Mouse (Mus musculus): Measurements from ENCODE around the gene Zfp459.
"Not testable (repeated sequence)": the region's sequence is repeated elsewhere in the genome, so short reads cannot be mapped to it uniquely, and the experiment has no call there.

The Zfp459 gene

DNA sequence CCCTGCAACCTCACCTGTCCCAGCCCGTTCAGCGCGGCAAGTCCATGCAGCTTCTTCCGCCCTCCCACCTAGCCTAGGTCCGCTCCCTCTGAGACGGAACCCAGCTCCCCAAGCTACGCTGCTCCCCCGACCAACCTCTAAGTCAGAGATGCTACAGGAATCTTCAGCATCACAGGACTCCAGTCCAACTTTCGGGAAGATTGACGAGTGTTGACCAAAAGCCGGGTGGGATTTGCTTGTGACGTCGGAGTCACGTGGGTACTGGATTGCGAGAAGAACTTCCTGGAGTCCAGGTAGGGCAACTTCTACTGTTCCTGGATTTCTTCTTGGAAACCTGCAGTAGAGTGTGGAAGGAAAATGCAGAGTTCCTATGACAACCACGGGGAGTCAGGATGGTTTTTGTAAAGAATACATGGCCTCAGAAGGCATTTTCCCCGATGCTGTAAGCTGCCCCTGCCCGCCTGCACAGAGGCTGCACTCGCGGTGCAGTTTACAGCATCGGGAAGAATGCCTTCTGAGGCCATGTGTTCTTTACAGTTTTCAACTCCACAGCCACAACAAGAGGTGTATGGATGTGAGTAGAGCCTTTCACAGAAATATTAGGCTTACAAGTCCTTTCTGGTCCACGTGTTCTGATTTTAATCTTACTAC is at the start of gene Zfp459:
Gene Zfp459 (minus strand): TSS at position 212 of the 651 bp plus-strand sequence.
- DNase-seq (ENCODE audit: low read depth) = peak; percentile 73

DNA sequence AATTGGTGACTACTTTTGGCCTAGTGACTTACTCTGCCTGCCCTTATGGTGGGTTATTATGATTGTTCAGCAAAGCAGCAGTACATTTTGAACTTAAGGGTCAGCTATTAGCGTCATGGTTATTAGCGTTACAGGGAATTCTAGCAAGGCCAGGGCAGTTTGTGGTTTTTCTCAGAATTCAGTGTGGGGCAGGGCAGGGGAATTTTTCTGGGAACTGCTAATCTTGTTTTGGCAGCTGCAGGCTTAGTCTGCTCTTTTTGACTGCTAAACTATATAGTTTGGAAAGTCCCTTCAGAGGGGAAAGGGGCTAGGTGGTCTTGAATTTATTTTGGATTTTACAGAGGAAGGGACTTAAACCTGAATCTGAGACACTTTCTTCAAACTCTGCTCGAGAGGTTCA is 48.1 kb upstream of the Zfp459 start:
- peak; percentile 11 for DNase-seq (ENCODE audit: low read depth)

DNA sequence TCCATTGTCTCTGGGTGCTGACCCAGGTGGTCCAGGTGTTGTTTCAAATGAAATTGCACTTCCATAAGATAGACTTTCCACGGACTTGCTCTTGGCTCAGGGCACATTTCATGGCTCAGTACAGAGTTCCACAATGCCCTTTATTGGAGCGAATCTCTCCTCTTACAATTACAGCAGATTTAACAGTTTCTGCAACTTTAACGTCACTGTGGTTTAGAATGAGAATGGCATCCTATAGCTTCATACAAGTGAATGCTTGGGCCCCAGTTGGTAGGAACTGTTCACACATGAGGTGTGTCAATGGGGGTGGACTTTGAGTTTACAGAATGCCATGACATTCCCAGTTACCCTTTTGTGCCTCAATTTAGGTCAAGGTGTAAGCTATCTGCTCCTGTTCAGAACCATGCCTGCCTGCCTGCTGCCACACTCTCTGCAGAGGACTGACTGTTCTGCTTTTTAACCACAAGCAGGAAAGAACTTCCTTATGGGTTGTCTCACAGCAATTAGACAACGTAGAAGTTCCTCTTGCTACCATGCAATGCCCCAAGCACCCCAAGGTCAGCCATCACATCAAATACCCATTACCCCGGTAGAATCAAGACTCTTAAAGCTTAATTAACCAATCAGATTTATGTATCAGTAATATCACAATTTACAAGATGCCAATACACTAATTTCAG is 42.4 kb upstream of the Zfp459 start:
- DNase-seq (ENCODE audit: low read depth) = not testable (repeated sequence)

DNA sequence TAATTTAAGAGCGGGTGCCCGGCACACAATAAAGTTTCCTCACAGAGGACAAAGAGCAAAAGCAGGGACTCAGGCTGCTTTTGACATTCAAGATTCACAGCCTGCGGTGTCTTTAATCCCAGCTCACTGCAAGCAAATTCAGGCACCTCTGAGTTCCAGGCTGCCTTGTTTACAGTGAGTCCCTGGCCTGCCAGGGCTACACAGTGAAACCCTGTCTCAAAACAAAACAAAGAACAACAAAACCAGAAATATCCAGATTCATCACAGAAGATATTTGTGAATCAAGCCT is 30.7 kb upstream of the Zfp459 start:
- peak; percentile 19 for DNase-seq (ENCODE audit: low read depth)

DNA sequence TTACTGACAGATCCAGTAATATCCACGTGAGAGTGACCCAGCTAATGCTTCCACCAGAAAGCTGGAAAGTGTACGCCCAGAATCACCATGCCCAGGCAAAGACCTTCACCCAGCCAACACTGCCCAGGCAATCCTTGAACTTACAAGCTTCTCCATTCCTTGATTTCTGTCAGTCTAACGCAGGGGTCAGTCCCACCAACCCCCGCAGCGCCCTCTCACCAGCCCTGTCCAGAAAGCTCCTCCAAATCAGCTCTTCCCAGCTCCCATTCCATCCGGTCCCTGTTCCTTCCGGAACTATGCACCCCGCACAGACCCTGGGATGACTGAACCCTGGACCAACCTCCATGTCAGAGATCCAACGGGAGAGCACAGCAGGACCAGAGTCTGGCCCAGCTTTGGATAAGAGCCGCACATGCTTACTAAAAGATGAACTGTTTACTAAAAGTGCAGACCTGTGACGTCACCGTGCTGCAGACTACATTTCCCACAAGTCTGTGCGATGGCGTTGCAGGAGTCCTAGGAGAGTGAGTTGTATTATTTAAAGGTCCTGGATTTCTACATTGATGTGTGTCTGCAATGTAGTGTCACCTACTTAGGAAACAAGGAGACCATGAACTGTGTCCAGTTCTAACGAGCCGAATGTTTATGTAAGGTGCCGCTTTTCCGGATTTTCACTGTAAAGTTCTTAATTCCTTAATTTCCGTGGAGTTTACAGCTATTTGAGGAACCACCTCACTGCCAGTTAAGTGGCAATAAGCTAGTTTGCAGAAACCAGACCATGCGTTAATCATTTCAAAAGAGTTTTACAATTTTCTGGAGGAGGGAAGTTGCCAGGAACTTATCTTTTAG is 30.2 kb upstream of the Zfp459 start, which contains the start of gene Zfp874a:
Gene Zfp874a (minus strand): TSS at position 453 of the 849 bp plus-strand sequence.
- DNase-seq (ENCODE audit: low read depth) = peak; percentile 92

DNA sequence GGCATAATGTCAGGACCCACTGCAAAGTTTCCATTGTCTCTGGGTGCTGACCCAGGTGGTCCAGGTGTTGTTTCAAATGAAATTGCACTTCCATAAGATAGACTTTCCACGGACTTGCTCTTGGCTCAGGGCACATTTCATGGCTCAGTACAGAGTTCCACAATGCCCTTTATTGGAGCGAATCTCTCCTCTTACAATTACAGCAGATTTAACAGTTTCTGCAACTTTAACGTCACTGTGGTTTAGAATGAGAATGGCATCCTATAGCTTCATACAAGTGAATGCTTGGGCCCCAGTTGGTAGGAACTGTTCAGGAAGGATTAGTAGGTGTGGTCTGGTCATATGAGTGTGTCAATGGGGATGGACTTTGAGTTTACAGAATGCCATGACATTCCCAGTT is 15.9 kb upstream of the Zfp459 start:
- DNase-seq (ENCODE audit: low read depth) = not testable (repeated sequence)

DNA sequence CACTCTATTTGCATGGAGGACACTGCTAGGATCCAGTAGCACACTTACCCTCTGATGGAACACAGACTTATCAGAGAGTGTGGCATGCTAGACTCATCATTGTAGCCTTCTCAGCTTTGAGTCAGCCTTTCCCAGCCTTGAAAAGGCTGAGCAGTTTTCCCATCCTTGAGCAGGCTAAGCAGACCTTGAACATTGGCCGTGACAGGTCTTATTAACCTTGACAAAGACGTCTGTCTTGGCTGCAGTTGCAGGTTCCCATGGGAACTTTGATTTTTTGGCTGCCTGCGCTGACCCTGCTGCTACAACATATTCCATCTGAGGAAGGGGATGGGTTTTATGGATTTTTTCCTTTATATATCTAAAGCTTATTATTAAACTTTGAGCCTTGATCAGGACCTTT is 6.9 kb upstream of the Zfp459 start:
- DNase-seq (ENCODE audit: low read depth) = no peak

DNA sequence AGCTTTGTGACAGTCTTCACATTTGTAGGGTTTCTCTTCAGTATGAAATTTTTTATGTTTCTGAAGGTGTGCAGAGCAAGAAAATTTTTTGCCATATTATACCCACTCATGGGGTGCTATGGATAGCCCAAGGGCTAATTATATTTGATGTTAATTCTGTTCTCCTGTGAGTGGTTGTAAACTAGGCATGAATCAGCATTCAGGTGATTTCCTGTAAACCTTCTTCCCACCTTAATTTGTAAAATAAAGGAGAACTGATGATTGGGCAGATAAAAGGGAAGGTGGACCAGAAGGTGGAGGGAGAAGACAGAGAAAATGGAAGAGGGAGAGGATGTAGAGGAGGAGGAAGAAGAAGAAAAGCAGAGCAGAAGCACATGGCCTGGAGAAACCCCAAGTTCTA is 4.5 kb upstream of the Zfp459 start:
- not testable (repeated sequence) for DNase-seq (ENCODE audit: low read depth)

DNA sequence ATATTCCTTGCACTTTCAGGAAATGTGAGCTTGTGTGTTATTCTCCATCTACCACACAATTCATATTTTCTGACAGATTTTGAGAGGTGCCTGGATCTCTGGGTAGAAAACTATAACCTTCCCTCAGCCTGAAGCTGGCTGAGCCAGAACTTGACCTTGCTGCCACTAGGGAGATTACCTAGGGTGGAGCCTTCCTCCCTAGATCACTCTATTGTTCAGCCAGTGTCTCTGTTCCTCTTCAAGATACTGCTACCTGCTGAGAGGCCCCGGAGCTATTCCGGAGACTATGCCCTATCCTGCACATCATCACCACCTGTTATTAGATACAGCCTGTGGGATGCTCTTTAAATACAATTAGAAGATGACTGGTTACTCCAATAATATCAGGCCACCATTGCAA is 1.3 kb upstream of the Zfp459 start:
- not testable (repeated sequence) for DNase-seq (ENCODE audit: low read depth)

DNA sequence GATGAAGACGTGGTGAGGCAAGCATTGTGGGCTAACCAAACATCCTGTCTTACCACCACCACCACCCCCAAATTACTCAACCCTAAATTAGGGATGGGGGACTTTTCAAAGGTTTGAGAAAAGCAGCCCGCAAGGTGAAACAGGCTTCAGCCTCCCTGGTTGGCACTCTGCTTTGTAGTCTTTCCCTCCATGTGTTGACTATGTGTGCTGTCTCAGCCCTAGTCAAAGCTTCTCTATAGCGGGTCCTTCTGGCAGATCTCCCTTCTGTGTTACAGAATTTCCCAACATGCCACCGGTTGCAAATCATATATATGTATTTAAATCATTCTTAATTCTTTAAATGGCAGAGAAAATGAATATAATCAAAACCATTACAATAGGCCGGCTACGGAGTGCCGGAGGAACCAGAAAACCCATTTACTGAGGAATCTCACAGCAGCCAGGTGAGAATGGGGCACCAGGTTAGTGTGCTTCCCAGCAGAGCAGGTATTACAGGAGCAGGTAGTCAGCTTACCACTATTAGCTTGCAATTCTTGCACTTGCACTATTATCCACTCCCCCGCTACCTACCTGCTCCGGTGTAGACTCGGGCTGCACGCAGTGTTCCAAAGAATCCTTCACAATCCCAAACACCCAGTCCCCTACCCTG is 536 bp downstream of the Zfp459 start:
- no peak for DNase-seq (ENCODE audit: low read depth)

DNA sequence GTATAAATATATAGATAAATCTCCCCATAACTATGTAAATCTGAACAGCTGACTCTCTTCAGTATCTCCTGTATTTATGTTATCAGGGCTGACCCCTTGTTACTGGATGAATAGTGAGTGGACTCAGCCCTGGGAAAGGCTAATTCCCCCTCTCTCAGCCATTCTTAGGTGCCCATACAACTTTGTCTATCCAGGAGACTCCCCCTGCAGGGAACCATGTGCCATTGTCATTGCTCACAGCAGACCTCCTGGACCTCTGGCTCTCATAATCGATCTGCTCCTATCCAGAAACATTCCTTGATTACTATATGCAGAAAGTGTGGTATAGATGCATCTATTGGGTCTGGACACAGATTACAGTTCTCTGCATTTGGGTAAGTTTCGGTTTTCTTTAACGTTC is 4.4 kb downstream of the Zfp459 start:
- no peak for DNase-seq (ENCODE audit: low read depth)

DNA sequence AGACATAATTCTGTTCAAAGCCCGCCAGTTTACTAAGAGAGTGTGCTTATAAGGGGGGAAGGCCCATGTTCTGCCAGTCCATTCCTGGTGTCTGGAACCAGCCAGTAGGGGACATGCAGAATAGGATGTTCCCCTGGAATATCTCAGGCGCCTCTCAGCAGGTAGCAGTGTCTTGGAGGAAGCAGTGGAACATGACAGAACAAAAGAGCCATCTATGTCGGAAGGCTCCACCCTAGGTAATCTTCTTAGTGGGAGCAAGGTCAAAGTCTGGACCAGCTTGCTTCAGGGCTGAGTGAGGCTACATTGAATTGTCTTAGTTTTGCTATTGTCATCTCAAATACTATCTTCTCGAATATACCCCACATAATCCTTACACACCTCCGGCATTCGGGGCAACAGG is 5.5 kb downstream of the Zfp459 start:
- no peak for DNase-seq (ENCODE audit: low read depth)

DNA sequence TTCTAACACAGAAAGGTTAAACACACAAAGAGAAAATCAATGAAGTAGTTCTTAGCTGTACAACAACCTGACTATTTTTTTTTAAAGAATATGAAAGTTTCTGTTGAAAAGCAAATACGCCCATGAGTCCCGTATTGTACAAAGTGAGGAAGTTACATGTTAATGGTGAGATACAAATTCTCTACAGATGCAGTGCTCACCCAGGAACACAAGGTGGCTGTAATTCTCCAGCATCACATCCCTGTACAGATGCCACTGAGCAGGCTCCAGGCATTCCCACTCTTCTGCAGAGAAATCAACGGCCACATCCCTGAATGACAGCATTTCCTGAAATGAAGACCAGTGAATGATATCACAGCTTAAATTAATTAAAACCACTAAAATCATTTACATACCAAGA is 7.6 kb downstream of the Zfp459 start:
- peak; percentile 16 for DNase-seq (ENCODE audit: low read depth)

DNA sequence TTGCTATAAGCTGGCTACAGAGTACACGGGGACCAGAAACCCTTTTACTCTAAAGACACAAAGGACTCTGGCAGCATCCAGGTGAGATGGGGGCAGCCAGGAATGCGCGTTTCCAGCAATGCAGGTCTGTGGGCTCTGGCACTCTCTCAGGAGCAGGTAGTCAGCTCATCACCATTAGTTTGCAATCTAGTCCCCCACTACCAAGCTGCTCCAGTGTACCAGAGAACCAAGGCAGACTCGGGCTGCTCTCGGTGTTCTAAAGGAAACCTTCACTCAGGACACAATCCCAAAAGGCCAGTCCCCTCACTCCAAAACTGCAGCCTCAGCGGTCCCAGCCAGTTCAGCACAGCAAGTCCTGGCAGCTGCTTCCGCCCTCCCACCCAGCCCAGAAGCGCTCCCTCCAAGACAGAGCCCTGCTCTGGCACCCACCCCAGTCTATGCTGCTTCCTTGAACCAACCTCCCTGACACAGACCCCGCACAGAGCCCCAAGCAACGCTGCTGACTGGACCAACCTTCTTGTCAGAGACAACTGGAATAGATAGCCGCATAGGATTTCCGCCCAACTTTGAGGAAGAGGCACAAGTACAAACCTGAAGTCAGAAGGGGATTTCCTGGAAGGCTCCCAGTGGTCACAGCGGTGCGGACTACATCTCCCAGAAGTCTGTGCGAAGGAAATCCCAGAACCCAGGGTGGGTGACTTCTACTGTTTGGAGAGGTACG is 21.9 kb downstream of the Zfp459 start, which contains the start of gene Zfp429:
Gene Zfp429 (minus strand): TSS at position 637 of the 721 bp plus-strand sequence.
- DNase-seq (ENCODE audit: low read depth) = peak; percentile 74

DNA sequence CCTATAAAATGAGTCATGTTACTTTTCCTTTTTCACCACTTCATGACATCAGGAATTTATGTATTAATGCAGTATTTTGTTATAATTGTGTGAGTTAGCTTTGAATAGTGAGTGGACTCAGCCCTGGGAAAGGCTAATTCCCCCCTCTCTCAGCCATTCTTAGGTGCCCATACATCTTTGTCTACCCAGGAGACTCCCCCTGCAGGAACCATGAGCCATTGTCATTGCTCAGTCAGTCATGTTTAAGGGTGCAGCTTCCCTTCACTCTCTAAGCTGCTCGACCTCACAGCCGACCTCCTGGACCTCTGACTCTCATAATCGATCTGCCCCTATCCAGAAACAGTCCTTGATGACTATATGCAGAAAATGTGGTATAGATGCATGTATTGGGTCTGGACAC is 45.0 kb downstream of the Zfp459 start:
- DNase-seq (ENCODE audit: low read depth) = not testable (repeated sequence)

DNA sequence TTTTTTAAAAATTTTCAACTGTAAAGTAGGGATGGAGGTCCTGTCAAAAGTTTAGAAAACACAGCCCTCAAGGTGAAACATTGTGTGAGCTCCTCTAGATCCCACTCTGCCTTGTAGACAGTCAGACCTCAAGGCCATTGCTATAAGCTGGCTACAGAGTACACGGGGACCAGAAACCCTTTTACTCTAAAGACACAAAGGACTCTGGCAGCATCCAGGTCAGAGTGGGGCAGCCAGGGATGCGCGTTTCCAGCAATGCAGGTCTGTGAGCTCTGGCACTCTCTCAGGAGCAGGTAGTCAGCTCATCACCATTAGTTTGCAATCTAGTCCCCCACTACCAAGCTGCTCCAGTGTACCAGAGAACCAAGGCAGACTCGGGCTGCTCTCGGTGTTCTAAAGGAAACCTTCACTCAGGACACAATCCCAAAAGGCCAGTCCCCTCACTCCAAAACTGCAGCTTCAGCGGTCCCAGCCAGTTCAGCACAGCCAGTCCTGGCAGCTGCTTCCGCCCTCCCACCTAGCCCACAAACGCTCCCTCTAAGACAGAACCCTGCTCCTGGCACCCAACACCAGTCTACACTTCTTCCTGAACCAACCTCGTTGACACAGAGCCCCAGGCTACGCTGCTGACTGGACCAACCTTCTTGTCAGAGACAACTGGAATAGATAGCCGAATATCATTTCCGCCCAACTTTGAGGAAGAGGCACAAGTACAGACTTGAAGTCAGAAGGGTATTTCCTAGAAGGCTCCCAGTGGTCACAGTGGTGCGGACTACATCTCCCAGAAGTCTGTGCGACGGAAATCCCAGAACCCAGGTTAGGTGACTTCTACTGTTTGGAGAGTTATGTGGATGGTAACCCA is 45.9 kb downstream of the Zfp459 start, which contains the start of the genes Gm28041 and Zfp456:
Gene Gm28041 (minus strand): TSS at position 684 of the 862 bp plus-strand sequence.
Gene Zfp456 (minus strand): TSS at position 761 of the 862 bp plus-strand sequence.
- peak; percentile 44 for DNase-seq (ENCODE audit: low read depth)

DNA sequence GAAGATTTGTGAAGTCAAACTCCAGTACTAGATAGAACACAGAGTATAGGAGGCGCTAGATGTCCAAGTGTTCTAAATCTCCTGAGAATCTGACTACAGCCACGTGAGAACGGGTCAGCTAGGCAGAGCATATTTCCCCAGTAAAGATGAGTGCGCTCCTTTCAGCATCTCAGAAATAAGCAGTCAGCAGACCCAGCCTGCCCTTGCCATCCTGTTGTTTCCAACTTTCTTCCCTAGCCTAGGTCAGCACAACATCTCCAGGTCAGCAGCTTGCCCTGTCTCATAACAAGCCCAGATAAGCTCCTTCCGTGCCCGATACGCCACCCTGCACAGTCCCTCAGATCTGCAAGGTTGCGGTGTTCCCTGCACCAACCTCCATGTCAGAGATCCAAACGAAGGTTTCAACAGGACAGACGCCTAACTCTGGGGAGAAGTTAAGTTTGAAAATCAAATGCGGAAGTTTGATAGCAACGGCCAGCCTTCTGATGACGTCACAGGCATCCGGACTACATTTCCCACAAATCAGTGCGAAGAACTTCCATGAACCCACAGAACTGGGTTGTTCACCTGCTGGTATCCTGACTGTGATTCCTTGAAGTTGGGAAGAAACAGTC is 61.0 kb downstream of the Zfp459 start, which contains the start of the genes Gm28044 and Zfp953:
Gene Gm28044 (minus strand): TSS at position 406 of the 614 bp plus-strand sequence.
Gene Zfp953 (minus strand): TSS at position 475 of the 614 bp plus-strand sequence.
- peak; percentile 90 for DNase-seq (ENCODE audit: low read depth)
